Mouse (Mus musculus) layer of hippocampus, postnatal 14 days (tissue): ENCODE measurements around the gene Osm. TPM values are rescaled to one million over a fixed set of nuclear protein-coding genes. Genes with fewer than 3 reads are reported as not detected.

ENCODE experiments used
- DNase-seq, 2 experiments: peaks; one replicate each; pipeline ENCODE4 v3.0.0; 2021 to 2022; ENCODE audit warnings: low spot score in 2 of 2, mixed read lengths in 1 of 2
- total RNA-seq, 2 experiments: library from RNA; stranded (reverse); gene quantifications; 2 replicates each; pipeline ENCODE4 v1.2.3; 2021

Osm gene
- total RNA-seq, 2 experiments from 2014 or later, result not detected

GRCm38 (mm10) chr11:4237389-4237912 is 1.2 kb downstream of the Osm start:
- no peak for DNase-seq

GRCm38 (mm10) chr11:4238167-4238566 is 1.9 kb downstream of the Osm start:
- DNase-seq, result no peak

GRCm38 (mm10) chr11:4239691-4240090 is 3.5 kb downstream of the Osm start:
- no peak for DNase-seq

- no peak for DNase-seq
Observed at GRCm38 (mm10) chr11:4240151-4240550, 3.9 kb downstream of the Osm start.

GRCm38 (mm10) chr11:4241180-4241579 is 5.0 kb downstream of the Osm start:
- DNase-seq, result no peak

GRCm38 (mm10) chr11:4246126-4246525 is 9.9 kb downstream of the Osm start:
- DNase-seq, result no peak

GRCm38 (mm10) chr11:4246623-4247022 is 10.4 kb downstream of the Osm start:
- no peak for DNase-seq

- DNase-seq, result no peak
Observed at GRCm38 (mm10) chr11:4247201-4247959, 11.2 kb downstream of the Osm start.

- no peak for DNase-seq
Observed at GRCm38 (mm10) chr11:4249151-4249550, 12.9 kb downstream of the Osm start.

- DNase-seq, result no peak
Observed at GRCm38 (mm10) chr11:4250290-4250689, 14.1 kb downstream of the Osm start.

GRCm38 (mm10) chr11:4251376-4251775 is 15.2 kb downstream of the Osm start:
- no peak for DNase-seq

GRCm38 (mm10) chr11:4252886-4253285 is 16.7 kb downstream of the Osm start:
- no peak for DNase-seq

- no peak for DNase-seq
Observed at GRCm38 (mm10) chr11:4256846-4257607, 20.8 kb downstream of the Osm start, which contains the start of gene Lif. Lif (plus strand) TSS chr11:4257557.

- DNase-seq, result no peak
Observed at GRCm38 (mm10) chr11:4257756-4258155, 21.5 kb downstream of the Osm start.

GRCm38 (mm10) chr11:4258657-4259082 is 22.4 kb downstream of the Osm start:
- peak; percentile 84 to 90 for DNase-seq

GRCm38 (mm10) chr11:4260463-4261187 is 24.4 kb downstream of the Osm start:
- DNase-seq, result peak in 1 of 2 experiments; percentile 32

- DNase-seq, result peak; percentile 49 to 56
Observed at GRCm38 (mm10) chr11:4261188-4261494, 24.9 kb downstream of the Osm start.

- DNase-seq, result peak in 1 of 2 experiments; percentile 28
Observed at GRCm38 (mm10) chr11:4261969-4262368, 25.7 kb downstream of the Osm start.

GRCm38 (mm10) chr11:4262847-4263246 is 26.6 kb downstream of the Osm start:
- DNase-seq, result no peak

GRCm38 (mm10) chr11:4263296-4263695 is 27.1 kb downstream of the Osm start:
- DNase-seq, result no peak

GRCm38 (mm10) chr11:4264066-4264465 is 27.8 kb downstream of the Osm start:
- DNase-seq, result no peak
